Comparison of ENCODE assay signal across 15 mouse cellular contexts in genomic region chr7:79473496-79474194, GRCm38 (mm10).
"Had no signal": no experiment of that assay in that cellular context is flagged by ENCODE, and none has a peak within 500 bp of the region (broad histone marks: within the 10 kb centered on the region; RNA-seq: fewer than 3 reads in every experiment).

No protein-coding gene starts in this region.

- ATAC-seq: intestine, embryonic 15.5 days; midbrain, embryonic 15.5 days had no signal

- H3K4me1 ChIP-seq: intestine, embryonic 15.5 days; lung, embryonic 15.5 days; midbrain, embryonic 12.5 days; midbrain, embryonic 15.5 days; neural tube, embryonic 12.5 days; stomach, embryonic 15.5 days had no signal

- H3K9me3 ChIP-seq: intestine, embryonic 15.5 days; liver, embryonic 13.5 days; lung, embryonic 15.5 days; midbrain, embryonic 12.5 days; midbrain, embryonic 15.5 days; neural tube, embryonic 12.5 days; stomach, embryonic 15.5 days had no signal

- H3K36me3 ChIP-seq: intestine, embryonic 15.5 days; liver, embryonic 13.5 days; lung, embryonic 15.5 days; midbrain, embryonic 12.5 days; midbrain, embryonic 15.5 days; neural tube, embryonic 12.5 days; stomach, embryonic 15.5 days had no signal

- H3K4me3 ChIP-seq: intestine, embryonic 15.5 days; layer of hippocampus, adult 2 months; liver, embryonic 13.5 days; lung, embryonic 15.5 days; megakaryocyte, embryonic 14.5 days; midbrain, embryonic 12.5 days; midbrain, embryonic 15.5 days; neural tube, embryonic 12.5 days; stomach, embryonic 15.5 days had no signal

- H3K4me2 ChIP-seq: intestine, embryonic 15.5 days; liver, embryonic 13.5 days; lung, embryonic 15.5 days; midbrain, embryonic 12.5 days; midbrain, embryonic 15.5 days; neural tube, embryonic 12.5 days; stomach, embryonic 15.5 days had no signal

- H3K9ac ChIP-seq: intestine, embryonic 15.5 days; liver, embryonic 13.5 days; lung, embryonic 15.5 days; midbrain, embryonic 12.5 days; midbrain, embryonic 15.5 days; neural tube, embryonic 12.5 days; stomach, embryonic 15.5 days had no signal

- H3K27me3 ChIP-seq: intestine, embryonic 15.5 days; liver, embryonic 13.5 days; lung, embryonic 15.5 days; neural tube, embryonic 12.5 days; stomach, embryonic 15.5 days had no signal

- DNase-seq: kidney, adult 11 months; kidney, adult 8-10 months; kidney, postnatal 25 days; layer of hippocampus, adult 9-11 months; right cerebral cortex, postnatal 25 days; spleen, adult 18-20 months had no signal

- H3K27ac ChIP-seq: intestine, embryonic 15.5 days; layer of hippocampus, adult 2 months; liver, embryonic 13.5 days; midbrain, embryonic 12.5 days; midbrain, embryonic 15.5 days; neural tube, embryonic 12.5 days; stomach, embryonic 15.5 days had no signal
